Mouse (Mus musculus) limb, embryonic 13.5 days (tissue): ENCODE measurements around the gene Fahd1. TPM values are rescaled to one million over a fixed set of nuclear protein-coding genes. Genes with fewer than 3 reads are reported as not detected.

Source experiments
- ATAC-seq: fragments of 200-750 bp; cut with Nextera tagmentation; 2 replicates; pipeline ENCODE4 v1.8.0; 2017; ENCODE audit warnings: low read depth, moderate number of reproducible peaks, moderate TSS enrichment; ENCODE audit not compliant: low FRiP score
- H3K27ac ChIP-seq: fragments of 300-500 bp; sonication (generic); 2 replicates; pipeline ENCODE4 v1.5.1; 2015; ENCODE audit warnings: inconsistent platforms, mild to moderate bottlenecking, moderate library complexity
- H3K27me3 ChIP-seq: fragments of 300-500 bp; sonication (generic); 2 replicates; pipeline ENCODE4 v1.6.1; 2015; ENCODE audit warnings: mild to moderate bottlenecking, inconsistent platforms
- H3K36me3 ChIP-seq: fragments of 300-500 bp; sonication (generic); 2 replicates; pipeline ENCODE4 v1.6.1; 2015; ENCODE audit warnings: inconsistent platforms, mild to moderate bottlenecking, moderate library complexity
- H3K4me1 ChIP-seq: fragments of 300-500 bp; sonication (generic); 2 replicates; pipeline ENCODE4 v1.6.1; 2015; ENCODE audit warnings: inconsistent platforms
- H3K4me2 ChIP-seq: fragments of 300-500 bp; sonication (generic); replicated peaks from 2 replicates; pipeline ENCODE4 v1.6.1; 2015; ENCODE audit warnings: inconsistent platforms, mild to moderate bottlenecking, moderate library complexity
- H3K4me3 ChIP-seq: fragments of 300-500 bp; sonication (generic); 2 replicates; pipeline ENCODE4 v1.5.1; 2015; ENCODE audit warnings: moderate library complexity, mild to moderate bottlenecking, inconsistent platforms
- H3K9ac ChIP-seq: fragments of 300-500 bp; sonication (generic); 2 replicates; pipeline ENCODE4 v1.6.1; 2015; ENCODE audit warnings: mild to moderate bottlenecking, inconsistent platforms
- H3K9me3 ChIP-seq: fragments of 300-500 bp; sonication (generic); 2 replicates; pipeline ENCODE4 v1.6.1; 2016; ENCODE audit warnings: inconsistent platforms
- WGBS: fragments of 180-500 bp; shearing (Covaris S2); methylation state at CpG from one replicate; pipeline ENCODE4 v1.1.7; 2015; 5-methylcytosine and 5-hydroxymethylcytosine counted together
- polyA plus RNA-seq: library from polyadenylated mRNA; unstranded; fragments of >200 nt; fragmentation: Nextera tagmentation; extraction: Ambion mirVana; gene quantifications from 2 replicates; pipeline ENCODE4 v1.2.1, GENCODE M21; 2015

The Fahd1 gene
- 18.4 and 20.4 TPM in 2 replicates for polyA plus RNA-seq

- Histone ChIP-seq H3K27ac (peak within 1 kb of the TSS; percentile 85), H3K36me3 (peaks cover 12% of the 10 kb centered on the region; the same call in 1 of the 2 replicates), H3K27me3 (peaks cover 13% of the 10 kb centered on the region), H3K4me2 (peak within 1 kb of the TSS; percentile 96), H3K4me3 (peak within 1 kb of the TSS; percentile 82), H3K9ac (peak within 1 kb of the TSS; percentile 82), H3K4me1 (peaks cover 21% of the 10 kb centered on the region), H3K9me3 (no peaks in the 10 kb centered on the region)
- ATAC-seq, result peak; percentile 100
- under 1% methylated on average over 58 of the region's 58 CpGs for WGBS
Observed at GRCm38 (mm10) chr17:24850065-24850772, at the start of gene Fahd1. TSS of gene Fahd1 (minus strand) at chr17:24850364.

GRCm38 (mm10) chr17:24899153-24899552 lies 49.0 kb upstream of the Fahd1 start:
- ATAC-seq, result no peak
- H3K36me3 ChIP-seq, result peaks cover 73% of the 10 kb centered on the region
- H3K9ac ChIP-seq, result no peak overlapping the region
- 89% methylated on average over 5 of the region's 5 CpGs for WGBS
- peaks cover 28% of the 10 kb centered on the region for H3K4me1 ChIP-seq
- H3K27me3 ChIP-seq, result no peaks in the 10 kb centered on the region
- no peak overlapping the region for H3K27ac ChIP-seq
- no peak overlapping the region for H3K4me3 ChIP-seq
- H3K4me2 ChIP-seq, result no peak overlapping the region
- H3K9me3 ChIP-seq, result no peaks in the 10 kb centered on the region

DNA sequence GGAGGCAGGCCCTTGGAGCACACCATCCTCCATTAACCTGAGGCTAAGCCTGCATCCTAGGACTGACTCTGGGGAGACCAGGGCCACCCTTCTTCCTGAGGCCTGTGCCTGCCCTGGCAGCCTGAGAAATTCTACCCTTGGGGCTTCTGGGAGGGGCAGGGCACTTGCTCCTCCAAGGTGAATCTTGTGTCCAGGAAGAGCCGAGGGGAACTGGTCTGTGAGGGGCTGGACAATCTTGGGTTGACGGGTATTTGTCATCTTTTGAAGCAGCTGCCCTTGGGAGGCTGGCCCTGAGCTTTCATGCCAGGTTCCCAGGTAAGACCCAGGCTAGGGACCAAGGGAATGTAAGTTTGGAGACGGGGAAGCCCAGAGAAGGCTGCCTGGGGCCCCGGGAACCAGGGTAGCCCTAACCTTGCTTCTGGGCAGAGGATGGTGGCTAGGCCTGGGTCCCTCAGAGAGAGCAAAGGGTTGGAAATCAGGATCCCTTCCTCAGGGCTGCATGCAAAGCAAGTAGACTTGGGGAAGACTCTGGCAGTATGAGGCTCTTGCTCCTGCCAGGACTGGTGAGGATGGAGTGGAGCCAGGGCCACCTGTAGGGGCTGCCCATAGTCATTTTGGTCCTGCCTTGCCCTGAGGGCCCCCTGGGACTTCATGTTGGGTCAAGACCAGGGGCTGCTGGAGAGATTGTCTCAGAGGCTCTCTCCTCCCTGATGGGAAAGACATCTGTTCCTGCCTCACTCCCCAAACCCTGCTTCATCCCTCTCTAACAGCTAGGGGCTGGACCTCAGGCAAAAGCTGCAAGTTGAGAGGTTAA lies 48.1 kb upstream of the Fahd1 start:
- no peaks in the 10 kb centered on the region for H3K9me3 ChIP-seq
- H3K27ac ChIP-seq, result no peak overlapping the region
- H3K36me3 ChIP-seq, result peaks cover 70% of the 10 kb centered on the region
- 0 out of 2 replicates have a peak overlapping the region, but pooled peaks have one; percentile 94 for H3K9ac ChIP-seq
- ATAC-seq, result no peak
- peaks cover 36% of the 10 kb centered on the region for H3K4me1 ChIP-seq
- no peak overlapping the region for H3K4me3 ChIP-seq
- peak overlapping the region; percentile 100; the same call in 1 of the 2 replicates for H3K4me2 ChIP-seq
- WGBS, result 74% methylated on average over 4 of the region's 4 CpGs
- no peaks in the 10 kb centered on the region for H3K27me3 ChIP-seq

GRCm38 (mm10) chr17:24897600-24897999 lies 47.4 kb upstream of the Fahd1 start:
- peaks cover 70% of the 10 kb centered on the region for H3K36me3 ChIP-seq
- H3K27me3 ChIP-seq, result no peaks in the 10 kb centered on the region
- H3K9me3 ChIP-seq, result no peaks in the 10 kb centered on the region
- peak overlapping the region; percentile 90 for H3K4me3 ChIP-seq
- no peak for ATAC-seq
- peaks cover 36% of the 10 kb centered on the region for H3K4me1 ChIP-seq
- peak overlapping the region; percentile 94 for H3K9ac ChIP-seq
- H3K4me2 ChIP-seq, result peak overlapping the region; percentile 100
- 78% methylated on average over 4 of the region's 4 CpGs for WGBS
- H3K27ac ChIP-seq, result no peak overlapping the region

GRCm38 (mm10) chr17:24896993-24897269 lies 46.8 kb upstream of the Fahd1 start:
- H3K36me3 ChIP-seq, result peaks cover 70% of the 10 kb centered on the region
- H3K4me1 ChIP-seq, result peaks cover 36% of the 10 kb centered on the region
- H3K27me3 ChIP-seq, result no peaks in the 10 kb centered on the region
- H3K9ac ChIP-seq, result peak overlapping the region; percentile 94
- 33% methylated on average over 11 of the region's 11 CpGs for WGBS
- peak overlapping the region; percentile 100 for H3K4me2 ChIP-seq
- no peaks in the 10 kb centered on the region for H3K9me3 ChIP-seq
- H3K27ac ChIP-seq, result peak overlapping the region; percentile 87; the same call in 1 of the 2 replicates
- peak overlapping the region; percentile 90 for H3K4me3 ChIP-seq
- no peak for ATAC-seq

DNA sequence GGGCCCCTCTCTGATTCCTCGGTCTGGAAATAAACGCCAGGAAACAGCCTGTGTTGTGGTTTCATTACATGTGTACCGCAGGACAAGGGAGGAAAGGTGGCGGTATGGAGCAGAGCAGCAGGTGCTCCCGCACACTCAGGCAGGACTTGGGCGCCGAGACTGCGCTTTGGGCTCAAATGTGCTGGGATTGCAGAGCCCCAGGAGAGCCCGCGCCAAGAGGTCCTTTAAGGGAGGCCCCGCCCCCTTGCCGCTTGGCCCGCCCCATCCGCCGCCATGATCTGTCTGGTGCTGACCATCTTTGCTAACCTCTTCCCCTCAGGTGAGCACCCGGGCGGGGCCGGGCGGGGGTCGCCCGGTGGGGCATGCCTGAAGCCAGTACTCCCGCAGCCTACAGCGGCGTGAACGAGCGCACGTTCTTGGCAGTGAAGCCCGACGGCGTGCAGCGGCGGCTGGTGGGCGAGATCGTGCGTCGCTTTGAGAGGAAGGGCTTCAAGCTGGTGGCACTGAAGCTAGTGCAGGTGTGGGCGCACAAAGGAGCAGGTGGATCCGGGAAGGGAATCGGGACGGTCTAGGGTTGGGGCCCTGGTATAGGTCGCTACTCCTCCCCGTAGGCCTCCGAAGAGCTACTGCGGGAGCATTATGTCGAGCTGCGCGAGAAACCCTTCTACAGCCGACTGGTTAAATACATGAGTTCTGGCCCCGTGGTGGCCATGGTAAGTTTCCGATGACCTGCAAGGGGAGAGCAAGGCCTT lies 46.3 kb upstream of the Fahd1 start, which contains the start of gene Nme3:
Gene Nme3, plus strand, starts transcription at position 260 of the 752 bp plus-strand sequence.
- Histone ChIP-seq H3K27ac (peak within 1 kb of the TSS; percentile 87), H3K9ac (peak within 1 kb of the TSS; percentile 94), H3K9me3 (no peaks in the 10 kb centered on the region), H3K4me2 (peak within 1 kb of the TSS; percentile 100), H3K4me1 (peaks cover 36% of the 10 kb centered on the region), H3K4me3 (peak within 1 kb of the TSS; percentile 90), H3K27me3 (no peaks in the 10 kb centered on the region), H3K36me3 (peaks cover 70% of the 10 kb centered on the region)
- 2% methylated on average over 50 of the region's 50 CpGs for WGBS
- peak; percentile 52; the same call in 1 of the 2 replicates for ATAC-seq

GRCm38 (mm10) chr17:24895571-24896240 lies 45.5 kb upstream of the Fahd1 start:
- Histone ChIP-seq H3K9ac (peak overlapping the region; percentile 94), H3K36me3 (peaks cover 70% of the 10 kb centered on the region), H3K4me3 (peak overlapping the region; percentile 90), H3K27ac (peak overlapping the region; percentile 87), H3K9me3 (no peaks in the 10 kb centered on the region), H3K27me3 (no peaks in the 10 kb centered on the region), H3K4me2 (peak overlapping the region; percentile 100), H3K4me1 (peaks cover 36% of the 10 kb centered on the region)
- ATAC-seq, result no peak
- WGBS, result 15% methylated on average over 23 of the region's 23 CpGs

GRCm38 (mm10) chr17:24894995-24895547 lies 44.9 kb upstream of the Fahd1 start, which contains the start of the genes Eme2 and Mrps34:
TSS of gene Eme2 (minus strand) at chr17:24895087.
TSS of gene Mrps34 (plus strand) at chr17:24895116.
- Histone ChIP-seq H3K36me3 (peaks cover 70% of the 10 kb centered on the region), H3K9me3 (no peaks in the 10 kb centered on the region), H3K4me2 (peak within 1 kb of the TSS; percentile 100), H3K27ac (peak within 1 kb of the TSS; percentile 87), H3K27me3 (no peaks in the 10 kb centered on the region), H3K4me1 (peaks cover 36% of the 10 kb centered on the region), H3K9ac (peak within 1 kb of the TSS; percentile 94), H3K4me3 (peak within 1 kb of the TSS; percentile 90)
- peak; percentile 60 for ATAC-seq
- under 1% methylated on average over 62 of the region's 62 CpGs for WGBS

DNA sequence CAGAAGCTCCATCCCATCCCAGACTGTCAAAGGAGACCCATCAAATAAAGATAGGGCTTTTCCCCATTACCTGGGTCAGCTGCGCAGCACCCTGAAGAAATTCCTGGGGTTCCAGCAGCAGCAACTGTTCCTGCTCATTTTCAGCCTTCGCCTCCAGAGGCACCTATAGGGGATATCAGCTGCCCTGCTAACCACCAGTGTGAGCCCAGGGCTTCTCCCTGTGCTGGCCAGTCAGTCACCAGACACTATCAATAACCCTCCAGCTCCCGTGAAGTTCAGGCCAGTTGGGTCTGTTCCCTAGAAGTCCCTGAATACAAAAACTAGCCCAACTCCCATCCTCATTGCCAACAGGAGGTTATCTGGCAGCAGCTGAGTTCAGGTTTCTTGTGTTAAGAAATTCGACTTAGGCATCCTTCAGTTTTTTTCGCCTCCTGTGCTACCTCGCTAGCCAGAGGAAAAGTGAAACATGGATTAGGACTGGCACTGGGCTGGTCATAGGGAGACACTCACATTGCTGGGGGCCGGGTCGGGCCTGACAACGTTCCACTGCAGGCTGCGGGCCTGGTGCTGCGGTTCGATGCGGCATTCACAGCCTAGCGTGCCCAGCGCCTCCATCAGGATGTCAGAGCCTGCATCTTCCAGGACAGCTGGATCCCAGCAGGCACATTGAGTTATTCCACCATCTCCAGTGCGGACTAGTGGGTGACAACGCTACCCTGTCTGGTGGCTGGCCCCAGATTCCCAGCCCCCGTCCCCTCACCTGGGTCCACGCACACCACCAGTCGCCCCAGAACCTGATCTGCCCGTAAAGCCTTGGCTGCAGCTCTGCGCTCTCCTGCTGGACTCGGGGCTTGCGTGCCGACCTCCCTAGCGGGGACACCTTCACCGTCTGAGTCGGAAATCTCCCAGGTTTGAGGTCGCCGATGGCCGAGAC lies 44.2 kb upstream of the Fahd1 start:
- Histone ChIP-seq H3K27ac (peak overlapping the region; percentile 87), H3K27me3 (no peaks in the 10 kb centered on the region)
- ATAC-seq, result 0 out of 2 replicates have a peak, but pooled peaks have one; percentile 4

GRCm38 (mm10) chr17:24893276-24893675 lies 43.1 kb upstream of the Fahd1 start:
- Histone ChIP-seq H3K9me3 (no peaks in the 10 kb centered on the region), H3K9ac (0 out of 2 replicates have a peak overlapping the region, but pooled peaks have one; percentile 94), H3K36me3 (peaks cover 58% of the 10 kb centered on the region), H3K4me2 (peak overlapping the region; percentile 100), H3K27me3 (no peaks in the 10 kb centered on the region), H3K27ac (no peak overlapping the region), H3K4me3 (peak overlapping the region; percentile 90), H3K4me1 (peaks cover 39% of the 10 kb centered on the region)
- no peak for ATAC-seq
- WGBS, result 90% methylated on average over 2 of the region's 2 CpGs

More for the DNA sequence above, 44.2 kb upstream of the Fahd1 start:
- peak overlapping the region; percentile 90 for H3K4me3 ChIP-seq
- H3K9ac ChIP-seq, result peak overlapping the region; percentile 94
- peaks cover 69% of the 10 kb centered on the region for H3K36me3 ChIP-seq
- no peaks in the 10 kb centered on the region for H3K9me3 ChIP-seq
- H3K4me1 ChIP-seq, result peaks cover 36% of the 10 kb centered on the region
- WGBS, result 10% methylated on average over 31 of the region's 31 CpGs
- peak overlapping the region; percentile 100 for H3K4me2 ChIP-seq
